Mouse (Mus musculus) CD4-positive, CD25-positive, alpha-beta regulatory T cell, adult 9 weeks (primary cell): ENCODE results near the gene Klhl20. TPM values are rescaled to one million over a fixed set of nuclear protein-coding genes. Genes with fewer than 3 reads are reported as not detected.

Experiments used
- polyA plus RNA-seq: library from polyadenylated mRNA; unstranded; fragments of 100-300 nt; shearing (Covaris generic); gene quantifications from one replicate; pipeline ENCODE4 v1.2.1, GENCODE M21; 2017

Gene Klhl20
- 44.1 TPM for polyA plus RNA-seq

DNA sequence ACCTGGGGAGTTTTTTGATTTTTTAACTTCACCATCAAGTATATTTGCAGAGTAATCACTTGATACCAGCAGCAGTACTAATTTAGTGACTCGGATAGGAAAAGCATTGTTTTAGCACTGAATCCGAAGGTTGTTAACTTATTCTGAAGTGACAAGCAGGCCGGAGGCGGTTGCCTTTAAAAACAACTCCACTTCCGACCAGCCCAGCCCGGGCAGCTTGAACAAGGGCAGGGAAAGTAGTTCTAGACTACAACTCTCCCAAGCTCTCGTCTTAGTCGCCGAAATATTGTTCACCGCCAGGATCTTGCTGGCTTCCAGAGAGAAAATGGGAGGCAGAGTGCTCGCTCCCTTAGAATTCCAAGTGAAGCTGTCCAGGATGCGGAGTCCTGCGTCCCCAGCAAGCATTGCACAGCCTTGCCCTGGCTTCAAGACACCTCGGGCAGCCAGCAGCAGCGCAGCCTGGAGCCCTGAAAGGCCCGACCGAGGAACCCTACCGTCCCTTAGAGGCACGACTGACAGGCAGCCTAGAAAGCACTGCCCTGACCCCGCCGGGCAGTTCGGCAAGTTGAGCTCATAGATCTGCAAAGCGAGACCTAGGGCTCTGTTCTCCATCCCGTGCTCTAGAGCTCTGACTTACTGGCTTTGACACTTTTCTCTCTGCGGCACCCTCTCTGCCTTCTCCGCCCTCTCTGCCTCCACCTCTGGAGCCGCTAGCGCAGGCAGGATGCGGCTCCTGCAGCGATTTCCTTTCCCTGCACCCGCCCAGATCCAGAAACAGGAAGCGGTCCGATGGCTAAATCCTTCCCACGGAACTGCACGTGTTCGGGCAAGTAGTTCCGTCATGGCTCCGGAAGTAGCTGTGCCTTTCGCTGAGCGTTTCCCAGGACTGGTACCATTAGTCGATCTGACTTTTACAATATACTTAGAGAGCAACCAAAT lies at the start of gene Klhl20:
Gene Klhl20 (minus strand): TSS at position 786 of the 939 bp plus-strand sequence.

GRCm38 (mm10) chr1:161159214-161159613 lies 27.9 kb upstream of the Klhl20 start, which contains the start of gene Tex50:
Gene Tex50 (minus strand): TSS chr1:161159314.

GRCm38 (mm10) chr1:161142531-161143159 lies 11.3 kb upstream of the Klhl20 start, which contains the start of gene Ankrd45:
Gene Ankrd45 (plus strand): TSS chr1:161142691.

GRCm38 (mm10) chr1:161070352-161071271 lies 60.7 kb downstream of the Klhl20 start, which contains the start of the genes Dars2 and Cenpl:
Gene Dars2 (minus strand): TSS chr1:161070658.
Gene Cenpl (plus strand): TSS chr1:161070713.

Other genes with a start within 250 kb of the Klhl20 start
- gene Rc3h1, start 225.1 kb downstream of the Klhl20 start, polyA plus RNA-seq: 7.2 TPM
- 17.6 TPM for gene Serpinc1, start 152.9 kb downstream of the Klhl20 start, polyA plus RNA-seq
- gene Zbtb37, start 96.7 kb downstream of the Klhl20 start, polyA plus RNA-seq: 19.8 TPM
- 19.1 TPM for gene Dars2, start 60.9 kb downstream of the Klhl20 start, polyA plus RNA-seq
- 18.3 TPM for gene Cenpl, start 60.8 kb downstream of the Klhl20 start, polyA plus RNA-seq
- gene Ankrd45, start 11.2 kb upstream of the Klhl20 start, polyA plus RNA-seq: not detected
- gene Tex50, start 27.8 kb upstream of the Klhl20 start, polyA plus RNA-seq: not detected
- 320 TPM for gene Prdx6, start 119.7 kb upstream of the Klhl20 start, polyA plus RNA-seq